Mouse (Mus musculus) intestine, embryonic 15.5 days (tissue): Measurements from ENCODE around the gene Vmn1r90. TPM values are rescaled to one million over a fixed set of nuclear protein-coding genes. Genes with fewer than 3 reads are reported as not detected.
"Not testable (repeated sequence)": the region's sequence is repeated elsewhere in the genome, so short reads cannot be mapped to it uniquely, and the experiment has no call there.

Experiments
- ATAC-seq: fragments of 200-750 bp; cut with Nextera tagmentation; 2 replicates; pipeline ENCODE4 v1.8.0; 2017; ENCODE audit warnings: moderate TSS enrichment, moderate library complexity
- H3K27ac ChIP-seq: fragments of 300-500 bp; sonication (generic); 2 replicates; pipeline ENCODE4 v1.5.1; 2015; ENCODE audit warnings: mild to moderate bottlenecking, inconsistent platforms
- H3K27me3 ChIP-seq: fragments of 300-500 bp; sonication (generic); replicated peaks from 2 replicates; pipeline ENCODE4 v1.6.1; 2015; ENCODE audit warnings: inconsistent platforms
- H3K36me3 ChIP-seq: fragments of 300-500 bp; sonication (generic); 2 replicates; pipeline ENCODE4 v1.6.1; 2015; ENCODE audit warnings: inconsistent platforms
- H3K4me1 ChIP-seq: fragments of 300-500 bp; sonication (generic); replicated peaks from 2 replicates; pipeline ENCODE4 v1.6.1; 2015; ENCODE audit warnings: inconsistent platforms
- H3K4me2 ChIP-seq: fragments of 300-500 bp; sonication (generic); replicated peaks from 2 replicates; pipeline ENCODE4 v1.6.1; 2015; ENCODE audit warnings: mild to moderate bottlenecking, inconsistent platforms
- H3K4me3 ChIP-seq: fragments of 300-500 bp; sonication (generic); replicated peaks from 2 replicates; pipeline ENCODE4 v1.5.1; 2015; ENCODE audit warnings: inconsistent platforms
- H3K9ac ChIP-seq: fragments of 300-500 bp; sonication (generic); 2 replicates; pipeline ENCODE4 v1.6.1; 2015; ENCODE audit warnings: inconsistent platforms
- H3K9me3 ChIP-seq: fragments of 300-500 bp; sonication (generic); 2 replicates; pipeline ENCODE4 v1.6.1; 2016; ENCODE audit warnings: inconsistent platforms
- WGBS: fragments of 180-500 bp; shearing (Covaris S2); methylation state at CpG from one replicate; pipeline ENCODE4 v1.1.7; 2015; 5-methylcytosine and 5-hydroxymethylcytosine counted together
- polyA plus RNA-seq: library from polyadenylated mRNA; unstranded; fragments of >200 nt; fragmentation: Nextera tagmentation; extraction: Ambion mirVana; gene quantifications from 2 replicates; pipeline ENCODE4 v1.2.1, GENCODE M21; 2015

Gene Vmn1r90
- polyA plus RNA-seq: 0.09 and 0.15 TPM in 2 replicates

DNA sequence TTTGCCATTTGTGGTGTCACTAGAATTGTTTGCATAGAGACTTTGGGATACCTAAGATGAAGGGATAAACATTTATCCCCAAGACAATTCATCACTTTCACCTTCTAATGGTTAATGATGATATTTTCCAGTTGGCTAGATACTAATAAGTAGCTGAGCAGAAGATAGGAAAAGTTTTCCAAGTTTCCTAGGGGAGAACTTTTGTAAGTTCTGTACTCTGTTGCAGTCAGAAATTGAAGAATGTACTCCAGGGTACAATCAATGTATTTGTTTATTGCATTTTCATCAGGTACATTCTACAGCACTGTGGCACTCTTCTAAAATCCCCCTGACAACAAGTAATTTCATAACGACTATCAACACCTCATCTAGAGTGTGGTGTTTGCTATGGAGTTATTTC, at the start of gene Vmn1r90:
Vmn1r90 (minus strand) TSS at position 101 of the 400 bp plus-strand sequence.
- Histone ChIP-seq H3K36me3 (no peaks in the 10 kb centered on the region), H3K4me1 (no peaks in the 10 kb centered on the region), H3K9ac (no peak within 1 kb of the TSS), H3K27ac (no peak within 1 kb of the TSS), H3K4me3 (no peak within 1 kb of the TSS), H3K27me3 (no peaks in the 10 kb centered on the region), H3K9me3 (no peaks in the 10 kb centered on the region), H3K4me2 (no peak within 1 kb of the TSS)
- ATAC-seq: no peak
- 53% methylated on average over 1 of the region's 1 CpGs for WGBS

GRCm38 (mm10) chr7:14593009-14593408, 29.7 kb upstream of the Vmn1r90 start:
- not testable (repeated sequence) for H3K4me1 ChIP-seq, H3K36me3 ChIP-seq, H3K9ac ChIP-seq, ATAC-seq, H3K4me3 ChIP-seq, H3K27ac ChIP-seq, H3K4me2 ChIP-seq, H3K9me3 ChIP-seq, H3K27me3 ChIP-seq
- WGBS: 63% methylated on average over 8 of the region's 8 CpGs

GRCm38 (mm10) chr7:14552284-14552683, 11.0 kb downstream of the Vmn1r90 start:
- Histone ChIP-seq H3K4me3 (no peak overlapping the region), H3K9ac (no peak overlapping the region), H3K36me3 (no peaks in the 10 kb centered on the region), H3K4me1 (no peaks in the 10 kb centered on the region), H3K4me2 (no peak overlapping the region), H3K9me3 (no peaks in the 10 kb centered on the region), H3K27me3 (no peaks in the 10 kb centered on the region), H3K27ac (no peak overlapping the region)
- ATAC-seq: no peak
- WGBS: 91% methylated on average over 1 of the region's 1 CpGs

GRCm38 (mm10) chr7:14525280-14525679, 38.0 kb downstream of the Vmn1r90 start:
- H3K27me3 ChIP-seq: no peaks in the 10 kb centered on the region
- H3K4me1 ChIP-seq: no peaks in the 10 kb centered on the region
- 74% methylated on average over 1 of the region's 1 CpGs for WGBS
- H3K9me3 ChIP-seq: no peaks in the 10 kb centered on the region
- no peak overlapping the region for H3K4me2 ChIP-seq
- H3K4me3 ChIP-seq: no peak overlapping the region
- H3K36me3 ChIP-seq: no peaks in the 10 kb centered on the region
- H3K27ac ChIP-seq: no peak overlapping the region
- no peak for ATAC-seq
- H3K9ac ChIP-seq: no peak overlapping the region

DNA sequence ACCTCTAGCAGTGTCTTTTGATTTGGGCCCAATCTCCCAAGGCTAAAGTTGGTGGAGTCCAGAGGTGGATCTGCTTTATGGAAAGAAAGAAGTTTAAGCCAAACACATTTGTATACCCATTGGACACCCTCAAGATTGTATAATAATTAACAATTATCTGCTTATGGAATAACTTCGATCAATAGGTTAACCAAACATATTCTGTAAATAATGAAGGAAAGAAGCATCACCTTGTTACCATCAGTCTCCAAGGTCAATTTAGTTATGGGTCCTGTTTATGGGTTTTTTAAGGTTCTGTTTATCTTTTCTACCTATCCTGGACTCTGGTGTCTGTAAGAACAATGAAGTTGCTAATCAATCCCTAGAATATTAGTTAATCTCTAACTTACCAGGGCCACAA, 40.7 kb downstream of the Vmn1r90 start:
- no peaks in the 10 kb centered on the region for H3K4me1 ChIP-seq
- H3K9ac ChIP-seq: no peak overlapping the region
- no peaks in the 10 kb centered on the region for H3K27me3 ChIP-seq
- H3K27ac ChIP-seq: no peak overlapping the region
- H3K9me3 ChIP-seq: no peaks in the 10 kb centered on the region
- no peaks in the 10 kb centered on the region for H3K36me3 ChIP-seq
- WGBS: 84% methylated on average over 1 of the region's 1 CpGs
- H3K4me2 ChIP-seq: no peak overlapping the region
- ATAC-seq: no peak
- no peak overlapping the region for H3K4me3 ChIP-seq

DNA sequence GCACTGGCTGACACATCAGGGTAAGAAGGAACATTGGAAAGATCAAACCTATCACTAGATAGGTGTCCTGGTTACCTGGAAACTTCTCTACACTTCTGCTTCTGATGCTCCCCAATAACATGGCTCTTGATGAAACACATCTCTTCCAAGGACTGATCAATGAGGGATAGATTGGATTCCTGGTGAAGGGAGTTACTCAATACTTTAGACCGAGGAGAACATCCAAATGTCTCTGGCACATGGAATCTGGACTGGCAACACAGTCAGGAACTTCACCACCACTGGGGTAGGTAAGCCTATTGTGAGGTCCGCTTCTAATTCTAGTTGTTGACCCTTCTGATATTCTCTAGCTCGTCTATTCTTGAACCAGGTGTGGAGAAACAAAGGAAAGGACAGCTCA, 45.0 kb downstream of the Vmn1r90 start:
- no peak overlapping the region for H3K4me2 ChIP-seq
- no peak overlapping the region for H3K27ac ChIP-seq
- no peak overlapping the region for H3K4me3 ChIP-seq
- no peaks in the 10 kb centered on the region for H3K36me3 ChIP-seq
- no peaks in the 10 kb centered on the region for H3K9me3 ChIP-seq
- no peaks in the 10 kb centered on the region for H3K4me1 ChIP-seq
- 69% methylated on average over 3 of the region's 3 CpGs for WGBS
- no peak overlapping the region for H3K9ac ChIP-seq
- H3K27me3 ChIP-seq: no peaks in the 10 kb centered on the region
- ATAC-seq: no peak

Other genes starting within 250 kb of the Vmn1r90 start
- gene Obox8, start 229.9 kb downstream of the Vmn1r90 start, polyA plus RNA-seq: not detected in 2 replicates
- 0.06 TPM in 1 of 2 replicates, not detected in the other for gene Sult2a8, start 116.7 kb downstream of the Vmn1r90 start, polyA plus RNA-seq
- not detected in 2 replicates for gene Sult2a7, start 69.3 kb downstream of the Vmn1r90 start, polyA plus RNA-seq
- gene Obox7, start 96.0 kb upstream of the Vmn1r90 start, polyA plus RNA-seq: not detected in 2 replicates